Mouse (Mus musculus) stomach, postnatal 0 days (tissue): Measurements from ENCODE around the gene Luc7l. TPM values are rescaled to one million over a fixed set of nuclear protein-coding genes. Genes with fewer than 3 reads are reported as not detected.

Source experiments
- ATAC-seq: fragments of 200-750 bp; cut with Nextera tagmentation; 2 replicates; pipeline ENCODE4 v1.8.0; 2017; ENCODE audit not compliant: low FRiP score, low TSS enrichment
- DNase-seq: peaks from one replicate; pipeline ENCODE4 v3.0.0-alpha.2; 2016; ENCODE audit warnings: low spot score
- H3K27ac ChIP-seq: fragments of 300-500 bp; sonication (generic); replicated peaks from 2 replicates; pipeline ENCODE4 v1.5.1; 2014; ENCODE audit warnings: mild to moderate bottlenecking, control low read depth
- H3K27me3 ChIP-seq: fragments of 300-500 bp; sonication (generic); 2 replicates; pipeline ENCODE4 v1.6.1; 2014; ENCODE audit warnings: low read length; ENCODE audit not compliant: control insufficient read depth, insufficient read depth
- H3K36me3 ChIP-seq: fragments of 300-500 bp; sonication (generic); 2 replicates; pipeline ENCODE4 v1.6.1; 2014; ENCODE audit warnings: low read length, mixed read lengths; ENCODE audit not compliant: control insufficient read depth, insufficient read depth
- H3K4me1 ChIP-seq: fragments of 300-500 bp; sonication (generic); replicated peaks from 2 replicates; pipeline ENCODE4 v1.6.1; 2014; ENCODE audit warnings: antibody characterized with exemption; ENCODE audit not compliant: control insufficient read depth, insufficient read depth
- H3K4me2 ChIP-seq: fragments of 300-500 bp; sonication (generic); replicated peaks from 2 replicates; pipeline ENCODE4 v1.6.1; 2014; ENCODE audit warnings: low read depth, mild to moderate bottlenecking, control low read depth, moderate library complexity
- H3K4me3 ChIP-seq: fragments of 300-500 bp; sonication (generic); 2 replicates; pipeline ENCODE4 v1.5.1; 2014; ENCODE audit warnings: low read depth, low read length, control low read depth
- H3K9ac ChIP-seq: fragments of 300-500 bp; sonication (generic); 2 replicates; pipeline ENCODE4 v1.6.1; 2014; ENCODE audit warnings: mild to moderate bottlenecking, low read length, control low read depth, mixed read lengths
- H3K9me3 ChIP-seq: fragments of 300-500 bp; sonication (generic); 2 replicates; pipeline ENCODE4 v1.6.1; 2016; ENCODE audit warnings: low read length; ENCODE audit not compliant: control insufficient read depth
- CTCF ChIP-seq: IDR thresholded peaks from 2 replicates; pipeline ENCODE4 v1.5.1; 2016; ENCODE audit warnings: antibody characterized with exemption, low read depth, mild to moderate bottlenecking, moderate library complexity
- EP300 ChIP-seq: optimal IDR thresholded peaks from 2 replicates; pipeline ENCODE3; 2016; ENCODE audit warnings: antibody characterized with exemption
- WGBS: fragments of 180-500 bp; shearing (Covaris S2); extraction: QIAGEN DNeasy Blood & Tissue Kit; methylation state at CpG from one replicate; pipeline ENCODE4 v1.1.7; 2014; 5-methylcytosine and 5-hydroxymethylcytosine counted together
- polyA plus RNA-seq: library from polyadenylated mRNA; unstranded; fragments of >200 nt; fragmentation: Nextera tagmentation; extraction: Ambion mirVana; gene quantifications from 2 replicates; pipeline ENCODE4 v1.2.1, GENCODE M21; 2015

Gene Luc7l
- polyA plus RNA-seq, 1 experiment from 2014 or later: 42.9 TPM

GRCm38 (mm10) chr17:26212681-26213080 is 40.0 kb upstream of the Luc7l start:
- Histone ChIP-seq H3K9me3 (no peaks in the 10 kb centered on the region), H3K27ac (peak overlapping the region; percentile 71), H3K4me2 (no peak overlapping the region), H3K4me3 (no peak overlapping the region), H3K4me1 (no peaks in the 10 kb centered on the region), H3K27me3 (no peaks in the 10 kb centered on the region), H3K9ac (no peak overlapping the region), H3K36me3 (0 out of 2 replicates have a peak, but pooled peaks cover 3% of the 10 kb centered on the region)
- TF ChIP-seq CTCF (no peak), EP300 (no peak)
- DNase-seq (peak; percentile 66), ATAC-seq (peak; percentile 75)
- 76% methylated on average over 11 of the region's 11 CpGs for WGBS

- 56% methylated on average over 2 of the region's 2 CpGs for WGBS
- H3K9me3 ChIP-seq: no peaks in the 10 kb centered on the region
- no peak overlapping the region for H3K9ac ChIP-seq
- peak overlapping the region; percentile 75 for H3K27ac ChIP-seq
- no peak overlapping the region for H3K4me3 ChIP-seq
- TF ChIP-seq EP300 (no peak), CTCF (no peak)
- no peak overlapping the region for H3K4me2 ChIP-seq
- H3K27me3 ChIP-seq: no peaks in the 10 kb centered on the region
- no peaks in the 10 kb centered on the region for H3K4me1 ChIP-seq
- DNase-seq: peak; percentile 56
- peak; percentile 62 for ATAC-seq
- peaks cover 10% of the 10 kb centered on the region; the same call in 1 of the 2 replicates for H3K36me3 ChIP-seq
These were observed 31.2 kb upstream of the Luc7l start for GRCm38 (mm10) chr17:26221508-26221907.

GRCm38 (mm10) chr17:26225150-26225549 is 27.5 kb upstream of the Luc7l start:
- Histone ChIP-seq H3K4me2 (no peak overlapping the region), H3K36me3 (peaks cover 3% of the 10 kb centered on the region; the same call in 1 of the 2 replicates), H3K27me3 (no peaks in the 10 kb centered on the region), H3K9me3 (no peaks in the 10 kb centered on the region), H3K4me1 (no peaks in the 10 kb centered on the region), H3K27ac (peak overlapping the region; percentile 87), H3K9ac (no peak overlapping the region), H3K4me3 (no peak overlapping the region)
- WGBS: 55% methylated on average over 12 of the region's 12 CpGs
- ATAC-seq (peak; percentile 93), DNase-seq (peak; percentile 93)
- TF ChIP-seq EP300: no peak
- no peak for TF ChIP-seq CTCF

GRCm38 (mm10) chr17:26229776-26230175 is 22.9 kb upstream of the Luc7l start:
- no peak overlapping the region for H3K4me3 ChIP-seq
- H3K9me3 ChIP-seq: no peaks in the 10 kb centered on the region
- H3K27me3 ChIP-seq: no peaks in the 10 kb centered on the region
- DNase-seq: no peak
- no peak overlapping the region for H3K9ac ChIP-seq
- no peak overlapping the region for H3K27ac ChIP-seq
- no peak overlapping the region for H3K4me2 ChIP-seq
- no peak for TF ChIP-seq EP300
- no peak for TF ChIP-seq CTCF
- H3K4me1 ChIP-seq: no peaks in the 10 kb centered on the region
- no peak for ATAC-seq
- H3K36me3 ChIP-seq: no peaks in the 10 kb centered on the region
- WGBS: 90% methylated on average over 5 of the region's 5 CpGs

- no peak overlapping the region for H3K4me3 ChIP-seq
- WGBS: 91% methylated on average over 5 of the region's 5 CpGs
- no peaks in the 10 kb centered on the region for H3K36me3 ChIP-seq
- no peaks in the 10 kb centered on the region for H3K27me3 ChIP-seq
- no peak overlapping the region for H3K4me2 ChIP-seq
- no peak overlapping the region for H3K27ac ChIP-seq
- no peak overlapping the region for H3K9ac ChIP-seq
- DNase-seq: no peak
- no peaks in the 10 kb centered on the region for H3K9me3 ChIP-seq
- 0 out of 2 replicates have a peak, but pooled peaks cover 2% of the 10 kb centered on the region for H3K4me1 ChIP-seq
- TF ChIP-seq EP300: no peak
- TF ChIP-seq CTCF: no peak
- no peak for ATAC-seq
These were observed 21.5 kb upstream of the Luc7l start for GRCm38 (mm10) chr17:26231156-26231555.

- TF ChIP-seq EP300: no peak
- TF ChIP-seq CTCF: peak; percentile 62
- no peaks in the 10 kb centered on the region for H3K27me3 ChIP-seq
- DNase-seq (no peak), ATAC-seq (no peak)
- no peak overlapping the region for H3K9ac ChIP-seq
- no peak overlapping the region for H3K4me2 ChIP-seq
- H3K4me3 ChIP-seq: no peak overlapping the region
- H3K4me1 ChIP-seq: 0 out of 2 replicates have a peak, but pooled peaks cover 2% of the 10 kb centered on the region
- no peaks in the 10 kb centered on the region for H3K9me3 ChIP-seq
- WGBS: 68% methylated on average over 8 of the region's 8 CpGs
- no peak overlapping the region for H3K27ac ChIP-seq
- no peaks in the 10 kb centered on the region for H3K36me3 ChIP-seq
These were observed 19.8 kb upstream of the Luc7l start for GRCm38 (mm10) chr17:26232863-26233262.
